Comparison of ENCODE assay signal across 9 mouse cellular contexts in genomic region chr2:16450838-16451665, GRCm38 (mm10).
DNase-seq lines count a peak whose midpoint lies in the region; ATAC-seq and TF ChIP-seq lines count a peak whose summit lies in the region.
"Had no signal": no experiment of that assay in that cellular context is flagged by ENCODE, and none has a peak within 500 bp of the region (broad histone marks: within the 10 kb centered on the region; RNA-seq: fewer than 3 reads in every experiment).

No protein-coding gene starts in this region.

- H3K9ac ChIP-seq in forebrain, embryonic 11.5 days (ENCODE audit: low read length) = no peak overlapping the region
- H3K9ac ChIP-seq in hindbrain, embryonic 13.5 days = no peak overlapping the region
- no peak overlapping the region for H3K9ac ChIP-seq in limb, embryonic 15.5 days
- H3K9ac ChIP-seq: liver, embryonic 13.5 days had no signal

- 21% methylated on average over 7 of the region's 7 CpGs for WGBS in forebrain, embryonic 11.5 days
- WGBS in hindbrain, embryonic 13.5 days = 53% methylated on average over 7 of the region's 7 CpGs
- 25% methylated on average over 7 of the region's 7 CpGs for WGBS in limb, embryonic 15.5 days

- peak; percentile 79 for ATAC-seq in forebrain, embryonic 11.5 days (replicated peaks; ENCODE audit: low FRiP score)
- peak; percentile 76 for ATAC-seq in hindbrain, embryonic 13.5 days (ENCODE audit: low FRiP score)
- ATAC-seq in limb, embryonic 15.5 days (ENCODE audit: insufficient number of reproducible peaks, low FRiP score, low TSS enrichment, low read depth) = peak; percentile 72

- H3K4me3 ChIP-seq in forebrain, embryonic 11.5 days (ENCODE audit: low read depth, low read length) = no peak overlapping the region
- H3K4me3 ChIP-seq in hindbrain, embryonic 13.5 days = no peak overlapping the region
- H3K4me3 ChIP-seq in limb, embryonic 15.5 days = no peak overlapping the region
- H3K4me3 ChIP-seq: liver, embryonic 13.5 days had no signal

- H3K27ac ChIP-seq in forebrain, embryonic 11.5 days (ENCODE audit: low read depth, low read length) = no peak overlapping the region
- no peak overlapping the region for H3K27ac ChIP-seq in hindbrain, embryonic 13.5 days
- peak overlapping the region; percentile 72 for H3K27ac ChIP-seq in limb, embryonic 15.5 days
- H3K27ac ChIP-seq: liver, embryonic 13.5 days had no signal

- peak; percentile 80 for DNase-seq in brain, embryonic 14.5 days (ENCODE audit: low read depth)
- peak; percentile 65 for DNase-seq in forebrain, embryonic 11.5 days (ENCODE audit: low spot score)
- peak; percentile 68 for DNase-seq in skeletal muscle tissue, adult 2 months (ENCODE audit: low read depth, low spot score)
- DNase-seq in retina, embryonic 14.5 days (ENCODE audit: low spot score) = no peak
- DNase-seq in left cerebral cortex, adult 9 months (ENCODE audit: low spot score in 2 of 2) = no peak
- no peak for DNase-seq in layer of hippocampus, adult 9-10 months (ENCODE audit: low spot score)
- DNase-seq: liver, embryonic 13.5 days had no signal

- no peaks in the 10 kb centered on the region for H3K4me1 ChIP-seq in forebrain, embryonic 11.5 days (replicated peaks; ENCODE audit: control insufficient read depth, insufficient read depth, low read length)
- H3K4me1 ChIP-seq in hindbrain, embryonic 13.5 days (replicated peaks) = peaks cover 6% of the 10 kb centered on the region; the same call in 1 of the 2 replicates
- H3K4me1 ChIP-seq in limb, embryonic 15.5 days = peaks cover 13% of the 10 kb centered on the region; the same call in 1 of the 2 replicates
- H3K4me1 ChIP-seq: liver, embryonic 13.5 days had no signal

- TF ChIP-seq CTCF in brain, embryonic 14.5 days (IDR thresholded peaks at IDR 0.05; ENCODE audit: borderline replicate concordance, extremely low read depth, insufficient read depth, insufficient read length) = no peak

- H3K27me3 ChIP-seq in forebrain, embryonic 11.5 days (ENCODE audit: control insufficient read depth, insufficient read depth, low read length) = no peaks in the 10 kb centered on the region
- no peaks in the 10 kb centered on the region for H3K27me3 ChIP-seq in hindbrain, embryonic 13.5 days
- no peaks in the 10 kb centered on the region for H3K27me3 ChIP-seq in limb, embryonic 15.5 days
- H3K27me3 ChIP-seq: liver, embryonic 13.5 days had no signal

- H3K36me3 ChIP-seq in forebrain, embryonic 11.5 days (ENCODE audit: control insufficient read depth, insufficient read depth, low read length) = no peaks in the 10 kb centered on the region
- no peaks in the 10 kb centered on the region for H3K36me3 ChIP-seq in hindbrain, embryonic 13.5 days
- no peaks in the 10 kb centered on the region for H3K36me3 ChIP-seq in limb, embryonic 15.5 days
- H3K36me3 ChIP-seq: liver, embryonic 13.5 days had no signal

- no peaks in the 10 kb centered on the region for H3K9me3 ChIP-seq in forebrain, embryonic 11.5 days (ENCODE audit: control insufficient read depth, low read length)
- H3K9me3 ChIP-seq in hindbrain, embryonic 13.5 days = no peaks in the 10 kb centered on the region
- H3K9me3 ChIP-seq in limb, embryonic 15.5 days = no peaks in the 10 kb centered on the region
- H3K9me3 ChIP-seq: liver, embryonic 13.5 days had no signal

- TF ChIP-seq POLR2A in brain, embryonic 14.5 days (IDR thresholded peaks at IDR 0.05; ENCODE audit: borderline replicate concordance, extremely low read depth, insufficient read depth, insufficient read length, poor library complexity, severe bottlenecking) = no peak

- H3K4me2 ChIP-seq in forebrain, embryonic 11.5 days (ENCODE audit: low read depth, low read length, severe bottlenecking) = no peak overlapping the region
- no peak overlapping the region for H3K4me2 ChIP-seq in hindbrain, embryonic 13.5 days
- peak overlapping the region; percentile 4; the same call in 1 of the 2 replicates for H3K4me2 ChIP-seq in limb, embryonic 15.5 days
- H3K4me2 ChIP-seq: liver, embryonic 13.5 days had no signal

Comparison
In these comparisons a context has a peak if more than half of its experiments do, and no peak if none do; other contexts are left out.
1. DNase-seq: peak in brain, embryonic 14.5 days (single experiment), forebrain, embryonic 11.5 days (single experiment) and skeletal muscle tissue, adult 2 months (single experiment); none in retina, embryonic 14.5 days (single experiment), left cerebral cortex, adult 9 months (0 of 2) and layer of hippocampus, adult 9-10 months (single experiment).
2. Peak in every context shown above with its lines, with median percentiles within 50 percentile points of each other: ATAC-seq.